In the genomic region with DNA sequence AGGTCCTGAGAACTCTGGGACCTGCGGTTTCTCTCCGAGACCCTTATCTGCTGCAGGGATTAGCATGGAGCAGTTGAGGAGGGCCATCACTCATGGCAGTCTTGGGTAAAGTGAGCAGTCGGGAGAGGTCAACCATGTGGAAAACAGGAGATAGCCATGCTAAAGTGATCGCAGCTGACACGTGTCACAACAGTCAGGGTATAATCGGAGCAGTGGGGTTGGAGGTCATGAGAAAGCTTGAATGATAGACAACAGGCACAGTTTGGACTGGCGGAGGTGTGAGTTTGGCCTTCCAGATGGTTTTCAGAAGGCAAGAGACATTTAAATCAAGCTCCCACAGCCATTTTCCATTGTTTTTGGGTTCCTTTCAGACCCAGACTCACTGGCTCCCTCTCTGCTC, we compare ENCODE assay signal across 15 mouse cellular contexts.
"Had no signal": no experiment of that assay in that cellular context is flagged by ENCODE, and none has a peak within 500 bp of the region (broad histone marks: within the 10 kb centered on the region; RNA-seq: fewer than 3 reads in every experiment).

No protein-coding gene starts in this region.

- H3K27me3 ChIP-seq: limb, embryonic 15.5 days; midbrain, embryonic 13.5 days; neural tube, embryonic 15.5 days had no signal

- H3K4me1 ChIP-seq: limb, embryonic 15.5 days; midbrain, embryonic 13.5 days; neural tube, embryonic 15.5 days had no signal

- DNase-seq: kidney, adult 2 months; kidney, postnatal 36 days; right cerebral cortex, postnatal 4 days; spleen, adult 18-20 months; thymus, adult 18-20 months; thymus, postnatal 14 days had no signal

- H3K27ac ChIP-seq: kidney, postnatal 0 days; limb, embryonic 15.5 days; liver, embryonic 14.5 days; macrophage; midbrain, embryonic 13.5 days; neural tube, embryonic 15.5 days had no signal

- H3K36me3 ChIP-seq: midbrain, embryonic 13.5 days; neural tube, embryonic 15.5 days had no signal

- ATAC-seq: intestine, embryonic 16.5 days; midbrain, embryonic 13.5 days had no signal

- H3K9me3 ChIP-seq: limb, embryonic 15.5 days; midbrain, embryonic 13.5 days; neural tube, embryonic 15.5 days had no signal

- H3K4me2 ChIP-seq: limb, embryonic 15.5 days; midbrain, embryonic 13.5 days; neural tube, embryonic 15.5 days had no signal

- H3K4me3 ChIP-seq: limb, embryonic 15.5 days; megakaryocyte, embryonic 14.5 days; midbrain, embryonic 13.5 days; myocyte; neural tube, embryonic 15.5 days had no signal

- H3K9ac ChIP-seq: limb, embryonic 15.5 days; liver, embryonic 14.5 days; midbrain, embryonic 13.5 days; neural tube, embryonic 15.5 days had no signal
